Mouse (Mus musculus): Measurements from ENCODE around the gene Brd3os.

GRCm38 (mm10) chr2:27437876-27438275 is 4.2 kb upstream of the Brd3os start:
- TF ChIP-seq POLR2A (IDR thresholded peaks at IDR 0.05; ENCODE audit: insufficient read depth, low read length) (no peak), CTCF (IDR thresholded peaks at IDR 0.05; ENCODE audit: low read depth, low read length) (no peak)
